Mouse (Mus musculus) hindbrain, postnatal 0 days (tissue): Measurements from ENCODE around the gene Smim9. TPM values are rescaled to one million over a fixed set of nuclear protein-coding genes. Genes with fewer than 3 reads are reported as not detected.
A peak's percentile ranks its signal among the peaks of the same experiment; 100 is the strongest.

Experiments used
- ATAC-seq: fragments of 200-750 bp; cut with Nextera tagmentation; 2 replicates; pipeline ENCODE4 v1.8.0; 2017; ENCODE audit warnings: mild to moderate bottlenecking, moderate TSS enrichment, moderate library complexity
- DNase-seq: peaks from one replicate; pipeline ENCODE4 v3.0.0-alpha.2; 2015; ENCODE audit warnings: low spot score
- H3K27ac ChIP-seq: fragments of 300-500 bp; sonication (generic); 2 replicates; pipeline ENCODE4 v1.5.1; 2014; ENCODE audit warnings: mild to moderate bottlenecking
- H3K27me3 ChIP-seq: fragments of 300-500 bp; sonication (generic); 2 replicates; pipeline ENCODE4 v1.6.1; 2014; ENCODE audit warnings: low read length, mixed read lengths; ENCODE audit not compliant: insufficient read depth
- H3K36me3 ChIP-seq: fragments of 300-500 bp; sonication (generic); 2 replicates; pipeline ENCODE4 v1.6.1; 2014; ENCODE audit warnings: low read length, mixed read lengths; ENCODE audit not compliant: insufficient read depth
- H3K4me1 ChIP-seq: fragments of 300-500 bp; sonication (generic); 2 replicates; pipeline ENCODE4 v1.6.1; 2014; ENCODE audit warnings: antibody characterized with exemption, low read length, mixed read lengths; ENCODE audit not compliant: insufficient read depth
- H3K4me2 ChIP-seq: fragments of 300-500 bp; sonication (generic); 2 replicates; pipeline ENCODE4 v1.6.1; 2014; ENCODE audit warnings: low read depth, mild to moderate bottlenecking, low read length, moderate library complexity, mixed read lengths
- H3K4me3 ChIP-seq: fragments of 300-500 bp; sonication (generic); 2 replicates; pipeline ENCODE4 v1.5.1; 2014; ENCODE audit warnings: low read length
- H3K9ac ChIP-seq: fragments of 300-500 bp; sonication (generic); replicated peaks from 2 replicates; pipeline ENCODE4 v1.6.1; 2014; ENCODE audit warnings: mild to moderate bottlenecking, low read length, moderate library complexity, mixed read lengths
- H3K9me3 ChIP-seq: fragments of 300-500 bp; sonication (generic); 2 replicates; pipeline ENCODE4 v1.6.1; 2016; ENCODE audit warnings: low read length, mixed read lengths
- CTCF ChIP-seq: IDR thresholded peaks from 2 replicates; pipeline ENCODE4 v1.5.1; 2016; ENCODE audit warnings: antibody characterized with exemption, control low read depth, low read depth
- WGBS: fragments of 180-500 bp; shearing (Covaris S2); extraction: QIAGEN DNeasy Blood & Tissue Kit; methylation state at CpG from one replicate; pipeline ENCODE4 v1.1.7; 2014; 5-methylcytosine and 5-hydroxymethylcytosine counted together
- polyA plus RNA-seq: library from polyadenylated mRNA; unstranded; fragments of >200 nt; fragmentation: Nextera tagmentation; extraction: Ambion mirVana; gene quantifications from 2 replicates; pipeline ENCODE4 v1.2.1, GENCODE M21; 2015
- total RNA-seq: library from RNA; depleted of rRNA; stranded (reverse); fragments of >200 nt; gene quantifications from 2 replicates; pipeline ENCODE4 v1.2.3, GENCODE M21; 2014; rRNA removed

The Smim9 gene
- total and polyA plus RNA-seq, 2 experiments from 2014 or later = not detected

DNA sequence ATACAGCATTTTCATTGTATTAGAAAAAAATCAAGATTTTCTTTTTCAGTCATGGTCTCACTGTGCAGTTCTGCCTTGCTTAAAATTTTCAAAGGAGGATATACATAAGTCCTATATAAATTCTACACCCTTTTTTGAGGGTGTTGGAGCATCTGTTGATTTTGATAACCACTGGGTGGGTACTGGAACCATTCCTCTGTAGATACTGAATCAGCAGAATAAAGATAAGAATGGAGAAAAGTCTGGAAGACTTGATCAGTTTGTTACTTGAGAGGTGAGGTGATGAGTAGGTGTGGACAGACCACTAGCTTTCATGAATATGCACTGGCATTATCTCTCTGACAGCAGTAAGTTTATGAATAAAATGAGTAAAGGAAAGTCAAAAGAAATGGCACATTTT lies 48.0 kb downstream of the Smim9 start:
- Histone ChIP-seq H3K9me3 (no peaks in the 10 kb centered on the region), H3K4me2 (no peak overlapping the region), H3K27ac (no peak overlapping the region), H3K27me3 (no peaks in the 10 kb centered on the region), H3K36me3 (0 out of 2 replicates have a peak, but pooled peaks cover 3% of the 10 kb centered on the region), H3K9ac (no peak overlapping the region), H3K4me3 (no peak overlapping the region), H3K4me1 (no peaks in the 10 kb centered on the region)
- DNase-seq (no peak), ATAC-seq (no peak)
- TF ChIP-seq CTCF = no peak

DNA sequence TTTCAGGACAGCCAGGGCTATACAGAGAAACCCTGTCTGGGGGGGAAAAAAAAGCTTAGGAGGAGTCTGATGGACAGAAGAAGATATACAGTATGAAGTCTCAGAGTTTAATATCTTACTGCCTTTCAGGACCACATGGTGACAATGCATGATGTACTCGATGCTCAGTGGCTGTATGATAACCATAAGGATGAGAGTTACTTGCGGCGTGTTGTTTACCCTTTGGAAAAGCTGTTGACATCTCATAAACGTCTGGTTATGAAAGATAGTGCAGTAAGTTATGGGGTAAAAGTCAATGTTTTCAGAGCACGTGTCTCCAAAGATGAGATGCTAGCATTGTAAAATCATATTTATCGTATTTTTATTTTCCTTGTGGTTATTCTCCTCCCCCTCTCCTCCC lies 61.3 kb downstream of the Smim9 start:
- peaks cover 9% of the 10 kb centered on the region; the same call in 1 of the 2 replicates for H3K36me3 ChIP-seq
- no peak overlapping the region for H3K27ac ChIP-seq
- H3K27me3 ChIP-seq = no peaks in the 10 kb centered on the region
- no peaks in the 10 kb centered on the region for H3K9me3 ChIP-seq
- no peak overlapping the region for H3K4me2 ChIP-seq
- DNase-seq (no peak), ATAC-seq (no peak)
- WGBS = 87% methylated on average over 6 of the region's 6 CpGs
- H3K4me1 ChIP-seq = no peaks in the 10 kb centered on the region
- H3K9ac ChIP-seq = no peak overlapping the region
- no peak overlapping the region for H3K4me3 ChIP-seq
- TF ChIP-seq CTCF = no peak

DNA sequence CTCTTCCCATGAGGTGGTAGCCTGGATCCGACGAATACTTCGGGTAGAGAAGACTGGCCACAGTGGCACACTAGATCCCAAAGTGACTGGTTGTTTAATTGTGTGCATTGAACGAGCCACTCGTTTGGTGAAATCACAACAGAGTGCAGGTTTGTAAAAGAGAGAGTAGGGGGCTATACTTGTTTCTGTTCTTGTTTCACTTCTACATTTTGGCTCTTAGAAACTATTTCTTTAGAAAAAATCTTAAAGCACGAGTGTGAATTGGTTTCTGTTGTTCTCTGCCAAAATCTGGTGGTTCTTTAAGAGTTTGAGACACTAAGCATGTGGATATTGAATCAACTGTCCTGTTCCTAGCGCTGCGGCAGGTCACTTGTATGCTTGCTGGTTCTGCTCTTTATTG lies 64.8 kb downstream of the Smim9 start:
- no peaks in the 10 kb centered on the region for H3K9me3 ChIP-seq
- no peak overlapping the region for H3K9ac ChIP-seq
- 90% methylated on average over 8 of the region's 8 CpGs for WGBS
- H3K4me3 ChIP-seq = no peak overlapping the region
- H3K27ac ChIP-seq = no peak overlapping the region
- no peak overlapping the region for H3K4me2 ChIP-seq
- DNase-seq (no peak), ATAC-seq (no peak)
- no peaks in the 10 kb centered on the region for H3K4me1 ChIP-seq
- H3K36me3 ChIP-seq = no peaks in the 10 kb centered on the region
- TF ChIP-seq CTCF = no peak
- no peaks in the 10 kb centered on the region for H3K27me3 ChIP-seq

DNA sequence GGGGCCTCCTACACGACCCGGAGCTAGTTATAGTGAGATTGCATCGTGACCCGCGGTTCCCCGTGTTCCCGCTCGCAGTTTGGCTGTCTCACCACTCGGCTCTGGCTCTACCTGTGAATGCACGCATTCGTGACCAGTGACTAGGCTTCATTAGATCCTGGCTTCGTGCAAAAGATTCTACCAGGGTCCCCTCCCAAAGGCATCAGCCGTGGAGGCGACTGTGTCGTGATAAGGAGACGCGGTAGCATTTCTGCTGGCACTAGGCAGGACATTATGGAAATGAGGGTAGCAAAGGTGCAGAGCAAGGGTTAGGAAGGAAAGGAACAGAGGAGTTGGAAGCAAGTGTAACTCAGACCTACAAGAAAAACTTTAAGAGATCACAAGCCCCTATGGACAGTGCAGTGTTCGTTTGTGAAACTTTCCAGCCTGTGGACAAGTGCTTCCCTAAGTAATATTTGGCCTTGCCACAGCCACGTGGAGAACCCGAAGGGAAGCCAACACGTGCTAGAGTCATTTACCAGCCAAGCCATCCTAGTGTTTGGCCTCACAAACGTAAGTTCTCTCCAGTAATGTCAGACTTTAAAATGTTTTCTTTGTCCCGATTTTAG lies 67.3 kb downstream of the Smim9 start:
- ATAC-seq (no peak), DNase-seq (peak; percentile 11)
- 27% methylated on average over 23 of the region's 23 CpGs for WGBS
- Histone ChIP-seq H3K9me3 (no peaks in the 10 kb centered on the region), H3K9ac (peak overlapping the region; percentile 48; the same call in 1 of the 2 replicates), H3K4me2 (peak overlapping the region; percentile 64), H3K4me1 (no peaks in the 10 kb centered on the region), H3K36me3 (no peaks in the 10 kb centered on the region), H3K27ac (peak overlapping the region; percentile 67), H3K4me3 (peak overlapping the region; percentile 55), H3K27me3 (no peaks in the 10 kb centered on the region)
- TF ChIP-seq CTCF = no peak

Other genes starting within 250 kb of the Smim9 start
- gene Gab3, start 78.3 kb downstream of the Smim9 start, total RNA-seq = 2.3 and 7.9 TPM in 2 replicates
- 3.5 and 3.7 TPM in 2 replicates for gene Gab3, start 78.3 kb downstream of the Smim9 start, polyA plus RNA-seq
- gene Dkc1, start 67.9 kb downstream of the Smim9 start, total RNA-seq = 9.2 and 11.2 TPM in 2 replicates
- gene Dkc1, start 67.9 kb downstream of the Smim9 start, polyA plus RNA-seq = 56.6 and 63.7 TPM in 2 replicates
- gene Mpp1, start 32.8 kb downstream of the Smim9 start, total RNA-seq = 19.4 and 22.4 TPM in 2 replicates
- gene Mpp1, start 32.8 kb downstream of the Smim9 start, polyA plus RNA-seq = 23.2 TPM in 2 replicates
- gene Fundc2, start 218.6 kb upstream of the Smim9 start, total RNA-seq = 22.1 and 23.0 TPM in 2 replicates
- gene Fundc2, start 218.6 kb upstream of the Smim9 start, polyA plus RNA-seq = 34.2 and 36.4 TPM in 2 replicates
- 0.75 and 4.4 TPM in 2 replicates for gene F8, start 218.8 kb upstream of the Smim9 start, total RNA-seq
- 1.4 and 1.9 TPM in 2 replicates for gene F8, start 218.8 kb upstream of the Smim9 start, polyA plus RNA-seq